Mouse (Mus musculus) bone marrow macrophage, adult 2 months (primary cell): Measurements from ENCODE around the gene Pold1.

Experiments
- CTCF ChIP-seq: IDR thresholded peaks from 2 replicates; pipeline ENCODE4 v1.5.1; 2012; ENCODE audit warnings: low read depth, mild to moderate bottlenecking, low read length, moderate library complexity
- POLR2A ChIP-seq: IDR thresholded peaks from 2 replicates; pipeline ENCODE4 v1.6.1; 2012; ENCODE audit warnings: mild to moderate bottlenecking, low read depth, low read length, borderline replicate concordance

DNA sequence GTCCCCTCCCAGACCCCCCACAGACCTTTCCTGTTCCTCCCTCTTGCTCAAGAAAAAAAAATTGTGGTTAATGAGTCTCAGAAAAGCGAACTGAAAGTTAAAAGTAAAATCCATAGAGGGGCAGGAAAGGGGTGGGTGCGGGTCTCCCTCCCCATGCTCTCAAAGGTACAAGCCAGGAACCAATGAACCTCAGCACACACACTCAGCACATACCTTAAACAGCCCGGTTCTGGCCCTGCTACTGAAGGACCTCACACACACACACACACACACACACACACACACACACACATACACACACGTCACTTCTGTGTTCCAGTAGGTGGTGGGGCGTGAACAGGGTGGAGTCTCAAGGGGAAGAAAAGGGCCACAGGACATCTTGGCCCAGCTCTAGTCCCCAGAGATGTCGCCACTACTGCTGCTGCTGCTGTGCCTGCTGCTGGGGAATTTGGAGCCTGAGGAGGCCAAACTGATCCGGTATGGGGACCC is 23.6 kb upstream of the Pold1 start, which contains the start of gene Napsa:
- TF ChIP-seq POLR2A (no peak), CTCF (no peak)
